Mouse (Mus musculus) C2C12 (cell line): ENCODE data around the gene Ppcs.

Experiments used
- CTCF ChIP-seq: IDR thresholded peaks from one replicate; pipeline ENCODE4 v1.5.1; 2011; ENCODE audit not compliant: control insufficient read depth, insufficient read depth, insufficient read length
- MYOD1 ChIP-seq: IDR thresholded peaks from one replicate; pipeline ENCODE4 v1.6.1; 2011; ENCODE audit warnings: low read depth; ENCODE audit not compliant: control insufficient read depth, insufficient read length
- MYOG ChIP-seq: IDR thresholded peaks from one replicate; pipeline ENCODE4 v1.6.1; 2011; ENCODE audit not compliant: control insufficient read depth, insufficient read length; ENCODE audit errors: extremely low read depth

GRCm38 (mm10) chr4:119447786-119448185 lies 25.6 kb upstream of the Ppcs start:
- TF ChIP-seq MYOG: no peak
- no peak for TF ChIP-seq CTCF
- no peak for TF ChIP-seq MYOD1
